Mouse (Mus musculus): ENCODE measurements around the gene Lipt1. TPM values are rescaled to one million over a fixed set of nuclear protein-coding genes. Genes with fewer than 3 reads are reported as not detected.

Gene Lipt1
- polyA plus RNA-seq, 1 experiment from 2014 or later: 9.9 TPM

DNA sequence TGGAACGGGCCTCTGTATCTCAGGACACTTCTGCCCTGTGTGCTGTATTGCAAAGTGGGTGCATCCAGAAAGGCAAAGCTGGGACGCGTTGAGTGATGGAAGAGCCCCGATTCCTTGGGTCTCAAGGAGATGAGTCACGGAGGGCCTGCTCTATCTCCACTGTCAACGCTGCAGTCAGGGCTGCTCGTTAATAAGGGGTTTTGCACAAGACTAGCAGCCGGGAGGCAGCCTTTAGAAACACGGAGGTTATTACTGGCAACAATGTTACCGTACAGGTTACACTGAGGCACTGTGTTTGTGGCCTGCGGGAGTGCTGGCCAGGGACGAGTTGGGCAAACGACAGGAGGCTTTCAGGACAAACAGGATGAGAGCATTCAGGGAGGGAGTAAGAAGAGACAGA is 46.1 kb downstream of the Lipt1 start:
- Histone ChIP-seq H3K4me3 (ENCODE audit: low read depth, low read length) (no peak overlapping the region; the same call in 1 of the 2 replicates), H3K9me3 (replicated peaks; ENCODE audit: control insufficient read depth, low read length) (no peaks in the 10 kb centered on the region), H3K4me2 (peak overlapping the region; percentile 39), H3K9ac (ENCODE audit: low read depth, low read length) (no peak overlapping the region), H3K4me1 (ENCODE audit: control insufficient read depth, insufficient read depth, low read length) (no peaks in the 10 kb centered on the region; the same call in 1 of the 2 replicates), H3K27ac (ENCODE audit: low read depth, low read length) (peak overlapping the region; percentile 15; the same call in 1 of the 2 replicates), H3K27me3 (ENCODE audit: control insufficient read depth, insufficient read depth, low read length) (no peaks in the 10 kb centered on the region), H3K36me3 (ENCODE audit: control insufficient read depth, insufficient read depth, low read length) (no peaks in the 10 kb centered on the region)
- ATAC-seq (replicated peaks; ENCODE audit: insufficient number of reproducible peaks, low FRiP score, low TSS enrichment): no peak
- 30% methylated on average over 13 of the region's 13 CpGs for WGBS (ENCODE audit: insufficient replicate concordance)

- Histone ChIP-seq H3K9ac (ENCODE audit: low read depth, low read length) (no peak overlapping the region), H3K27me3 (ENCODE audit: control insufficient read depth, insufficient read depth, low read length) (no peaks in the 10 kb centered on the region)
- 53% methylated on average over 6 of the region's 6 CpGs for WGBS (ENCODE audit: insufficient replicate concordance)
These were observed 46.6 kb downstream of the Lipt1 start for GRCm38 (mm10) chr1:37918096-37918495.

DNA sequence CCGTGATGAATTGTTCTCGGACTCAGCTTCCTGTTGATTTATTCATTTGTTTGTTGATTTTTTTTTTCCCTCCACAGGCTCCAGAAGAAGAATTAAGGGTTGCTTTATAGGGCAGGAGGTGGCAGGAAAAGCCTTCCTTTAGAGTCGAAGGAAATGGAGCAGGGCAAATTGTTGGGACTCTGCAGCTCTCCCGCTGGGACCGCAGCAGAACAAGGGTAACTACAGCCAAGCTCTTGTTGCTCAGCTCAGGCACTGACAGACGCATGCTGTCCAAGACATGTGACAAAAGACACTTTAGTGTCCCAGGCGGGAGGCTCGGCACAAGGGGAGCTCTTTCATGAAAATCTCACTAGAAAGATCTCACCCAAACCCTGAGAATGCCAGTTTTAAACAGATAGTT is 51.0 kb downstream of the Lipt1 start:
- H3K27me3 ChIP-seq (ENCODE audit: control insufficient read depth, insufficient read depth, low read length): no peaks in the 10 kb centered on the region
- no peaks in the 10 kb centered on the region for H3K36me3 ChIP-seq (ENCODE audit: control insufficient read depth, insufficient read depth, low read length)
- no peak for ATAC-seq (replicated peaks; ENCODE audit: insufficient number of reproducible peaks, low FRiP score, low TSS enrichment)
- no peak overlapping the region for H3K9ac ChIP-seq (ENCODE audit: low read depth, low read length)
- H3K9me3 ChIP-seq (replicated peaks; ENCODE audit: control insufficient read depth, low read length): no peaks in the 10 kb centered on the region
- no peak overlapping the region for H3K27ac ChIP-seq (ENCODE audit: low read depth, low read length)
- no peak overlapping the region for H3K4me3 ChIP-seq (ENCODE audit: low read depth, low read length)
- H3K4me1 ChIP-seq (ENCODE audit: control insufficient read depth, insufficient read depth, low read length): no peaks in the 10 kb centered on the region; the same call in 1 of the 2 replicates
- H3K4me2 ChIP-seq: no peak overlapping the region
- WGBS (ENCODE audit: insufficient replicate concordance): 54% methylated on average over 8 of the region's 8 CpGs

More at GRCm38 (mm10) chr1:37918096-37918495, 46.6 kb downstream of the Lipt1 start:
- no peak for ATAC-seq (replicated peaks; ENCODE audit: insufficient number of reproducible peaks, low FRiP score, low TSS enrichment)
- Histone ChIP-seq H3K4me2 (peak overlapping the region; percentile 39), H3K9me3 (replicated peaks; ENCODE audit: control insufficient read depth, low read length) (no peaks in the 10 kb centered on the region), H3K27ac (ENCODE audit: low read depth, low read length) (peak overlapping the region; percentile 15; the same call in 1 of the 2 replicates), H3K4me3 (ENCODE audit: low read depth, low read length) (no peak overlapping the region), H3K36me3 (ENCODE audit: control insufficient read depth, insufficient read depth, low read length) (no peaks in the 10 kb centered on the region), H3K4me1 (ENCODE audit: control insufficient read depth, insufficient read depth, low read length) (no peaks in the 10 kb centered on the region; the same call in 1 of the 2 replicates)

Other genes starting within 250 kb of the Lipt1 start
- 2.8 and 3.7 TPM in 2 replicates for gene 2010300C02Rik, start 151.7 kb upstream of the Lipt1 start, polyA plus RNA-seq (2014; fragmentation: Nextera tagmentation; extraction: Ambion mirVana)
- gene Tsga10, start 5.3 kb upstream of the Lipt1 start, polyA plus RNA-seq (2014; fragmentation: Nextera tagmentation; extraction: Ambion mirVana): 4.2 and 4.6 TPM in 2 replicates
- gene Mitd1, start 18.7 kb downstream of the Lipt1 start, polyA plus RNA-seq (2014; fragmentation: Nextera tagmentation; extraction: Ambion mirVana): 15.9 and 16.4 TPM in 2 replicates
- 260 and 280 TPM in 2 replicates for gene Mrpl30, start 18.7 kb downstream of the Lipt1 start, polyA plus RNA-seq (2014; fragmentation: Nextera tagmentation; extraction: Ambion mirVana)
- not detected in 2 replicates for gene Lyg2, start 44.8 kb downstream of the Lipt1 start, polyA plus RNA-seq (2014; fragmentation: Nextera tagmentation; extraction: Ambion mirVana)
- not detected in 2 replicates for gene Lyg1, start 86.0 kb downstream of the Lipt1 start, polyA plus RNA-seq (2014; fragmentation: Nextera tagmentation; extraction: Ambion mirVana)
- gene Txndc9, start 126.2 kb downstream of the Lipt1 start, polyA plus RNA-seq (2014; fragmentation: Nextera tagmentation; extraction: Ambion mirVana): 120 and 126 TPM in 2 replicates
- gene Eif5b, start 126.3 kb downstream of the Lipt1 start, polyA plus RNA-seq (2014; fragmentation: Nextera tagmentation; extraction: Ambion mirVana): 24.6 and 27.2 TPM in 2 replicates

All from heart, embryonic 11.5 days (tissue).